Mouse (Mus musculus): Measurements from ENCODE around the gene Arfgap2.
A peak's percentile ranks its signal among the peaks of the same experiment; 100 is the strongest.
"Not testable (repeated sequence)": the region's sequence is repeated elsewhere in the genome, so short reads cannot be mapped to it uniquely, and the experiment has no call there.

Arfgap2 gene

DNA sequence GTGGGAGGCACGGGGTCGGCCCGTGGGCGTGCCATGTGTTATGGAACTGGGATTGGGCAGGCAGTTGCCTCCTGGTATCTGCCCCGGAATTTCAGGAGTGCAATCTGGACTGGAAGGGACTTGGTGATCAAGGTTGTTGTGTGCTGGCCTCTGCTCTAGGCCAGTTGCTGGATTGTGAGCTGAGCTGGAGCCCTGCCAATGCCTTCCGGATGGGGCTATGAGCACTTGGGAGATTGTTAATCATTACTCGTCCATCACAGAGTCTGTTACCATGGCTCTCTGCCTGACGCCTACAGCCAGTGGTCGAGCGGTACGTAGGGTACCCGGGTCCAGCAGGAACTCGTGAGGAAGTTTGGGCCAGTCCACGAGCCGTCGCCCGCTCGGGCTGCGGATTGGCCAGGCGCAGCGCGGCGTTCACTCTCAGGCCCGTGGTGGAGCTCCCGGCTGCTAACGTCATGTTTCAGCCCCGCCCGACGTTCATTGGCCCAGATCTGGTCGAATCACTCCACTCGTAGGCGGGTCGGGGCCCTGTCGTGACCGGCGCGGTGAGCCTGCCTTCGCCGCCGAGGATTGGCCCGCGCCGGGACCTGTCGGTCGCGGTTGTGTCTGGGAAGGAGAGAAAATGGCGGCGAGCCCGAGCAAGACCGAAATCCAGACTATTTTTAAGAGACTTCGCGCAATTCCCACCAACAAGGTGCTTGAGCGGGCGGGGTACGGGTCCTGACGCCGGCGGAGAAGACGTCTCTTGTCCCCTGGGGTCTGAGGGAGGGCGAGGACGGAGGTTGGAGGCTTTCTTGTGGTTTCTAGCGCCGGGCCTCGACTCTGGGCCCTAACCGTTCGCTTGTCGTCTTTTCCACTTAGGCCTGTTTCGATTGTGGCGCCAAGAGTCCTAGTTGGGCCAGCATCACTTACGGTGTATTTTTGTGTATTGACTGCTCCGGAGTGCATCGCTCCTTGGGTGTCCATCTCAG is at the start of gene Arfgap2:
Gene Arfgap2, plus strand, starts transcription at position 264 of the 971 bp plus-strand sequence.
- DNase-seq (ENCODE audit: low spot score in 2 of 2), result peak; percentile 98 to 99

GRCm38 (mm10) chr2:91217032-91217431 is 47.7 kb upstream of the Arfgap2 start:
- DNase-seq (ENCODE audit: low spot score in 2 of 2), result no peak

- no peak for DNase-seq (ENCODE audit: low spot score in 2 of 2)
Observed at GRCm38 (mm10) chr2:91220501-91220900, 44.3 kb upstream of the Arfgap2 start.

GRCm38 (mm10) chr2:91223614-91224013 is 41.2 kb upstream of the Arfgap2 start:
- no peak for DNase-seq (ENCODE audit: low spot score in 2 of 2)

- DNase-seq (ENCODE audit: low spot score in 2 of 2), result peak; percentile 47 to 52
Observed at GRCm38 (mm10) chr2:91229735-91230134, 35.0 kb upstream of the Arfgap2 start.

DNA sequence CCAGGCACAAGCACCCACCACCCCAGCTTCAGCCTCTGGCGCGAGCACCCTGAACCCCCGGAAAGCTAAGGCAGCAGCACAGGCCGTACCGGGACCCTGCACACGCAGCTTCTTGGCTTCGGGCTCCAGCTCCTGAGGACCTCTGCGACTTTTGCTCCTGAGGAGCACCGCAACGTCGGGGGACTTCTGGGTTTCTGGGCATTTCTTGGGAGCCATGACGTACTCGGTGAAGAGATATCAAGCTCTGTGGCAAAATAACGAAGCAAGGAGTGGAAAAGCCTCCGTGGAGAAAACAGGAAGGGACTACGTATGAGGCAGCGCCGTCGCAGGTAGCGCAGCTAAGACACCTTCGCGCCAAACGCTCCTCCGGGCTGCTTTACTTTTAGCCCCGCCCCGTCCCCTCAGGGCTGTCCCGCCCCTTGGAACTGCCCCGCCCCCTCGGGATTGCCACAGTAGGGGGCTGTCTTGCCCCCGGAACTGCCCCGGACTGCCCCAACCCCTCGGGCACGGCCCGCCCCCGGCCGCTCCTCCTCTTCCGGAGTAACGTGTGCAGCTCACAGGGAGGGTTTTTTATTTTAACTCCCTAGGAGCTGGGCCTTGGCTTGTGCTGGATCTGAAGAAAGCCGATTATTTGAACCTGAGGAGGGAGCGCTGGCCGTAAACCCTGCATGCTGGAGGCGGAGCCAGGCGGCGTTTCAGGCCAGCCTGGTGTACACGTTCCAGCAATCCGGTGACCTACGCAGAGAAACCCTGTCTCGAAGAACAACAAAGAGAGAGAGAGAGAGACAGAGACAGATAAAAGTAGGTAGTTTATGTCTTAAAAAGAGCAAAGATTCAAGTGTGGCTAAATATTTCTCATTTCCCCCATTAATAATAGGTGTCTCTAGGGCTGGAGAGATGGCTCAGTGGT is 27.9 kb upstream of the Arfgap2 start, which contains the start of gene Ddb2:
Gene Ddb2, minus strand, starts transcription at position 382 of the 910 bp plus-strand sequence.
- peak; percentile 80 to 84 for DNase-seq (ENCODE audit: low spot score in 2 of 2)

DNA sequence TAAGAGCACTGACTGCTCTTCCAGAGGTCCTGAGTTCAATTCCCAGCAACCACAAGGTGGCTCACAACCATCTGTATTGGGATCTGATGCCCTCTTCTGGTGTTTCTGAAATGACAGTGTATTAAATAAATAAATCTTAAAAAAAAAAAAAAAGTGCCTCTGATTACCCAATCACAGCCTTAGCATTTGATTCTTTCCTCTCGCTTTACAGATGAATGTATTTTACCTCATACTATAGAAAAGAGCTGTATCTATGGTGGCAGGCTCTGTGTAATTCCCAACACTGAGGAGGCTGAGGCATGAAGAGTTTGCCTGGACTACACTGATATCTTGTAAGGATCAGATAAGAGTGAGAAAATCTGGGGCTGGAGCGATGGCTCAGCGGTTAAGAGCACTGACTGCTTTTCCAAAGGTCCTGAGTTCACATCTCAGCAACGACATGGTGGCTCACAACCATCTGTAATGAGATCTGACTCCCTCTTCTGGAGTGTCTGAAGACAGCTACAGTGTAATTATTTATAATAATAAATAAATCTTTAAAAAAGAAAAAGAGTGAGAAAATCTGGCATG is 27.2 kb upstream of the Arfgap2 start:
- not testable (repeated sequence) for DNase-seq (ENCODE audit: low spot score in 2 of 2)

DNA sequence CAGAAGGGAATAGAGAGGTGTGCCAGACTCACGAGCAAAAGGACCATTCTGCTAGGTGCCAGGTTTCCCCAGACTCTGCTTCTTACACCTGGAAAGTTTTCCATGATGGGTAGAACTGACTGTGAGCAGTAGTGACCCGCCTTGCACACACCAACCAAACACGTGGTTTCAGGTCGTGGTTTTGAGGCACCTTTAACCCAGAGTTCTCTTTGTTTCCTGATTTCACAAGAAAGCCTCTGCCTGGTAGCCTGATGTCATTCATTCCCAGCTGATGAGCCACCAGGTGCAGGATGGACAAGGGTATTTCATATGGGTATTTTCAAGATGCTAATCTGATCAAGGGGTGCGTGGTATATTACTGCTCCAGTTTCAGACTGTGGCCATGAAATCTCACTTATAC is 22.2 kb upstream of the Arfgap2 start:
- no peak for DNase-seq (ENCODE audit: low spot score in 2 of 2)

DNA sequence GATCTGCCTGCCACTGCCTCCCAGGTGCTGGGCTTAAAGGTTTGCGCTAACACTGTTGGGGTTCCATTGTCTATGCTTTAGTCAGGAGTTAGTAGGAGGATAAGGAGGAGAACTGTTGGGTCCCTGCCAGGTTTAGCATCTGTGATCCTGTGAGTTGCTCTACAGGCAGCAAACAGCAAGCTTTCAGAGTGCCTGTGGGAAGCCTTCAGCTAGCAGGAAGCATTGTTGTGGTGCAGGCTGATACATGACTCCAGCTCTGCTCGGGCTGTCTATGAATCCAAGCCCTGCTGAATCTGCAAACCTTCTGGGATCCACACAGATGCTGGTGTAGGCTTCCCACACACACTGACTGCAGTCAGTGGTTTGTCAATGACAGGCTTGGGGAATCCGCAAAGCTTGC is 21.4 kb upstream of the Arfgap2 start:
- peak; percentile 80 to 83 for DNase-seq (ENCODE audit: low spot score in 2 of 2)

DNA sequence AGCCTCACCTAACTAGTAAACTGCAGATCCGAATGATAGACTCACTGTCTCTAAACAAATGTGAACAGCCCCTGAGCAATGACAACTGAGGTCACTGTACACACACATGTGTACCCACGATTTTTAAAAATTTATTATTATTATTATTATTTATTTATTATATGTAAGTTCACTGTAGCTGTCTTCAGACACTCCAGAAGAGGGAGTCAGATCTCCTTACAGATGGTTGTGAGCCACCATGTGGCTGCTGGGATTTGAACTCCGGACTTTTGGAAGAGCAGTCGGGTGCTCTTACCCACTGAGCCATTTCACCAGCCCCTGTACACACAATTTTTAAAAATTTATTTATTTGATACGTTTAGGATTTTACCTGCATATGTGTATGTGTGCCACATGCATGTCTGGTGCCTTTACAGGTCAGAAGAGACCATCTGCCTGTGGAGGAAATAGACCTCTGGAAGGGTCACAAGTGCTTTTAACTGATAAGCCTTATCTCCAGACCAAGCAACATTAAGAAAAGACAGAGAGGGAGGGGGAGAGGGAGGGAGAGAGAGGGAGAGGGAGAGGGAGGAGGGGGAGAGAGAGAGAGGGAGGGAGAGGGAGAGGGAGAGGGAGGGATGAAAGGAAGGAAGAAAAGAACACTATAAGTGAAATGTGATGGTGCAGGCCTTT is 20.1 kb upstream of the Arfgap2 start:
- DNase-seq (ENCODE audit: low spot score in 2 of 2), result no peak

DNA sequence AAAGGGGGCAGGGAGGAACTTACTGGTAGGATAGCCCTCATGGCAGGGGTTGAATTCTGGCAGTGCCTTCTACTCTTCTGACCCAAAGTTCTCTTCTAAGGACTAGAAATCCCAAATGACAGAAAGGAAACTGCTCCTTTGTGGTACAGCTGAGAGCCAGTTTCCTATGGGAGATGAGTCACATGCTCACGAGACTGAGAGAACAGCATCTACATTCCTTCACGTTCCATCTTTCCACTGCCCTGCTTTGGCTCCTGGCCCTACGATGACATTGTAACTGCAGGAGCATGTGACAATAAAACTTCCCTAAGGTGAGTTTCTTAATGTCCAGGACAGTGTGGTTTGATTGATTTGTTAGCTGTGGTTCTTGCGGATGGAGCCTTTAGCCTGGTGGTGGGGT is 16.4 kb upstream of the Arfgap2 start:
- no peak for DNase-seq (ENCODE audit: low spot score in 2 of 2)

- no peak for DNase-seq (ENCODE audit: low spot score in 2 of 2)
Observed at GRCm38 (mm10) chr2:91252001-91252400, 12.8 kb upstream of the Arfgap2 start.

DNA sequence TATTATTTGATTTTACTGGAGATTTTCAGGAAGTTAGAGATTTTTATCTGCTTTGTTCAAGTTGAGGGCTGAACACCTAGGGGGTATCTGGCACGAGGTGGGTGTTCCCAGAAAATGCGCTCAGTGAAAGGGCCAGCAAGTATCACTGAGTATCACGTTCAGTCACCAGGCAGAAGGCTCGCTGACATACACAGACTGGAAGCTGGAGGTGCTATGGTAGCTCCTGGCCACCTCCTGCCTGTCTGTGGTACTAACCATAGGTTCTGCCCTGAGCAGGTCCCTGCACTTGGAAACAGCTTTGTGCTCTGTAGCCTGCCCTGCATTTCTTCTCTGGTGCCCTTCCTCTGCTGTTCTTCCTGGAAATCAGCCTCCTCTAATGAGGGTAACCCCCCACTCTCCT is 12.3 kb upstream of the Arfgap2 start:
- DNase-seq (ENCODE audit: low spot score in 2 of 2), result no peak

DNA sequence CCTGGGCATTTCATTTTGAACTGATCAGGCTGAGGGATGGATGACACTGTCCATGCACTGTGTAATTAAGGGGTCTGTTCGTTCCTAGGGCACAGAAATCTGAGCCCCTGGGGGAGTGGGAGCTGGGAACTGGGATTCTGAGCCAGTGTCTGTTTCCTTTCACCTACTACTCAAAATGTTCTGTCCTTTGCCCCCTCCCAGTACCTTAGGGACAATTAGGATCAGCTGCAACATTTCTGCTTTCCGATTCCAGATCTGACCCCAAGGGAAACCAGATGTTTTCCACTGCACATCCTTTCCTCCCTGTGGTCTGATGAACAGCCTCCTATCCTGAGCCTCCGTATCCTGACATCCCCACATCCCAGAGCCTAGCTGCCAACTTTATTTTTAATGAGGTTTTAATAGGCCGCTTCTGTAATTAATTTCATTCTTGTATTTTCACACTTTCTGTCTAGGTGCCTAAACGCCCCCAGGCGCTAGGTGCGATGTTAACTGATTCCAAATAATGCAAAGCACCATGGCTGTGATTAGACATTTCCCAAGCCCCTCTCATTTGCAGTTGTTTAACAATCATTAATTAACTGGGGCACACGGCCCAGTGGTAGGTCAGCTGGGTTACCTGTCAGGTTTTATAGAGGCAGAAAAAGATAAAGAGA is 9.9 kb upstream of the Arfgap2 start:
- DNase-seq (ENCODE audit: low spot score in 2 of 2), result no peak

DNA sequence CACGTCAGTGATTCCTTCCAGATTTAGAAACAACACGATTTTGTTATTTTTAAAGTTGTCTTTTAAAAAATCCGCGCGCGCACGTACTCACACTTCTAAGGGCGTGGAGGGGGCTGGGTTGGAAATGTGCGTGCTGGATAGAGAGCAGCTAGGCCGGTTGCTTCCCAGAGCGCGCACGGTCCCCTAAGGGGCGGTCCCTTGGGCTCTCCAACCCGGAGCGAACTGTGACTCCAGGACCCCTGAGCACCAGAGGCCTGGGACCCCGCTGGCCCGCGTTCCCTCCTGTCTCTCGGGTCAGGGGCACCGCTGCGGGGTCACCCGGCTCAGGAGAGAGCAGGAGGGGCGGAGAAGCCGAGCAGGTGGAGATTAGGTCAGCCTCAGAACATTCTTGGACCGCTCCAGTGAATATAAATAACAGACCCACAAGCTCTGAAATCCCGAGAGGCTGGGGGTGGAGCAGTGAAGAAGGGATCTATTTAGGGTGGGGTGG is 9.1 kb upstream of the Arfgap2 start, which contains the start of gene Pacsin3:
Gene Pacsin3, plus strand, starts transcription at position 294 of the 490 bp plus-strand sequence.
- DNase-seq (ENCODE audit: low spot score in 2 of 2), result peak; percentile 46 to 53

GRCm38 (mm10) chr2:91256256-91257125 is 8.3 kb upstream of the Arfgap2 start:
- peak; percentile 56 to 68 for DNase-seq (ENCODE audit: low spot score in 2 of 2)

DNA sequence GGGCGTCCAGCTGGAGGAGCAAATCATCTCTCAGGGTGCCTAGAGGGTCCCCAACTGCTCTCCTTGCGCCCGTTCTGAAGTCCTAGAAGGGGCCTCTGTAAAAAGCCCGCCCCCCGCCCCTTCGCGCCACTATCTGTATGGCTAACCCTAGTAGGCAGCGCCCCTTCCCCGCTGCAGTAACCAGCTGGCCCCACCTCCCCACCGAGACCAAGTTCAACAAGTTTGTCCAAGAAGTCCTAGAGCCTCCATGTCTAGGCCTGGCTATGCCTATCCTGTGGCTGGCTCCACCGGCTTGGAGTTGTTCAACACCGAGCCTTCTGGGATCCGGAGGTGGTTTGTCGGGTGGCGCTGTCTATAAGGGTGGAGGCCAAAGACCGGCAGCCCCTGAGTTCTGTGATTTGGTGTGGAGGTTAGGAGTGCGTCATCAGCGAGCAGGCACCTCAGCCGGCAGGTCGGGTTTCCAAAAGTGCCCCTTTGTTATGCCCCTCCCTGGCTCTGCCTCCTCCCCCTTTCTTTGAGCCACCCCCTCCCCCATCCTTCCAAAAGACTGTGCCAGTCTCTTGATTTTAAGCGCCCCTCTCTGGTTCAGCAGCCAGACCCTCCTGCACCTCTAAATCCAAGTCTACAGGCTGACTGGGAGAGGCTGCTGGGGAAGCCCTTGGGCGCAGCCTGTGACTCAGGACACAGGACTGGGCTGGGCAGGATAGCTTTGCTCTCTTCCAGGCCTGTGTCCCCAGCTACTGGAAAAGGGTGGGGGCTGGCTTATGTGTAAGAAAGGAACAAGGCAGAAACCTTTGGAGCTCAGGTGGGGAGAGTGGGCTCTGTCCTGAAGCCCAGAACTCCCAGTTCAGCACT is 7.4 kb upstream of the Arfgap2 start:
- DNase-seq (ENCODE audit: low spot score in 2 of 2), result no peak

DNA sequence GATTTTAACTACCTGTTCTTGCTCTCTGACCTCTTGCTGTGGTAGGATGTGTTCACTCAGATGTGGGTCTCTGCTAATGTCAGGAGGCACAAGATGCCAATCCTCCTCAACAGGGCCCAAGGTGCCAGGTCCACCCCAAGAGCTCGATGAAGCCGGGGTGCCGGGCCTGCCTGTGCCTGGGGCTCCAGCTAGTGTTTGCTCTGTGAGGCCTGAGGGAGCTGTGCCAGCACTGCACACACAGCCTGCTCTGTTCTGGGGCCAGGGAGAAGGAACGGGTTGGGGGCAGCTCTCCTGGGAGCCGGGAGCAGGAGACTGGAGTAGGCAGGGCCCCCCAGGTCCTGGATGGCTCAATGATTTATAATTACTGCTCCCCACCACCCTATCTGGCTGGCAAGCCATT is 6.7 kb upstream of the Arfgap2 start:
- peak in 1 of 2 experiments; percentile 52 for DNase-seq (ENCODE audit: low spot score in 2 of 2)

DNA sequence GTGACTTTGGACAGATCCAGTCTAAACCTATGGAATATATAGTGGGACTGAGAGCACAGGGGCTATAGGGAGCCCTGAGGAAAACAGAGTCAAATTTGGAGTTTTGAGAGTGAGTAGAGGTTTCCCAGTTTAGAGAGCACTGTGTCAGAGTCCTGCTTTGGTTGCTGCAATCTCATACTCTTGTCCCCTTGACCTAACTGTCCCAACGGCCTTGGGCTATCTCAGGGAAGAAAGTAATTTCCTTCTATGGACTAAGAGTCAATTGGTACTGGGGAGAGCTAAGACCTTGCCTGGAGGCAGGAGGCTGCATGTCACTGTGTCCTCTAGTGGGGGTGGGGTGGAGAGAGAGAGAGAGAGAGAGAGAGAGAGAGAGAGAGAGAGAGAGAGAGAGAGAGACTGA is 5.9 kb upstream of the Arfgap2 start:
- DNase-seq (ENCODE audit: low spot score in 2 of 2), result no peak

All from right cerebral cortex, adult 2 months (tissue).